Mouse (Mus musculus) kidney, embryonic 16.5 days (tissue): ENCODE measurements around the gene AI597479. TPM values are rescaled to one million over a fixed set of nuclear protein-coding genes. Genes with fewer than 3 reads are reported as not detected.

Source experiments
- ATAC-seq: fragments of 200-750 bp; cut with Nextera tagmentation; 2 replicates; pipeline ENCODE4 v1.8.0; 2017; ENCODE audit warnings: moderate TSS enrichment; ENCODE audit not compliant: low FRiP score, low TSS enrichment
- H3K27ac ChIP-seq: fragments of 300-500 bp; sonication (generic); 2 replicates; pipeline ENCODE4 v1.5.1; 2014; ENCODE audit warnings: low read length
- H3K27me3 ChIP-seq: fragments of 300-500 bp; sonication (generic); 2 replicates; pipeline ENCODE4 v1.6.1; 2014; ENCODE audit warnings: low read length, control low read depth, mixed read lengths; ENCODE audit not compliant: insufficient read depth
- H3K36me3 ChIP-seq: fragments of 300-500 bp; sonication (generic); 2 replicates; pipeline ENCODE4 v1.6.1; 2014; ENCODE audit warnings: low read length, control low read depth, mixed read lengths; ENCODE audit not compliant: insufficient read depth
- H3K4me1 ChIP-seq: fragments of 300-500 bp; sonication (generic); 2 replicates; pipeline ENCODE4 v1.6.1; 2014; ENCODE audit warnings: low read length, control low read depth, mixed read lengths; ENCODE audit not compliant: insufficient read depth
- H3K4me2 ChIP-seq: fragments of 300-500 bp; sonication (generic); replicated peaks from 2 replicates; pipeline ENCODE4 v1.6.1; 2014; ENCODE audit warnings: low read depth, low read length
- H3K4me3 ChIP-seq: fragments of 300-500 bp; sonication (generic); 2 replicates; pipeline ENCODE4 v1.5.1; 2014; ENCODE audit warnings: mild to moderate bottlenecking, low read length
- H3K9ac ChIP-seq: fragments of 300-500 bp; sonication (generic); replicated peaks from 2 replicates; pipeline ENCODE4 v1.6.1; 2014; ENCODE audit warnings: low read length
- H3K9me3 ChIP-seq: fragments of 300-500 bp; sonication (generic); 2 replicates; pipeline ENCODE4 v1.6.1; 2016; ENCODE audit warnings: low read length, control low read depth
- WGBS: fragments of 180-500 bp; shearing (Covaris S2); extraction: QIAGEN DNeasy Blood & Tissue Kit; methylation state at CpG from one replicate; pipeline ENCODE4 v1.1.7; 2014; 5-methylcytosine and 5-hydroxymethylcytosine counted together
- polyA plus RNA-seq: library from polyadenylated mRNA; unstranded; fragments of >200 nt; fragmentation: Nextera tagmentation; extraction: Ambion mirVana; gene quantifications from 2 replicates; pipeline ENCODE4 v1.2.1, GENCODE M21; 2015

Gene AI597479
- polyA plus RNA-seq, 1 experiment from 2014 or later = 36.8 TPM

DNA sequence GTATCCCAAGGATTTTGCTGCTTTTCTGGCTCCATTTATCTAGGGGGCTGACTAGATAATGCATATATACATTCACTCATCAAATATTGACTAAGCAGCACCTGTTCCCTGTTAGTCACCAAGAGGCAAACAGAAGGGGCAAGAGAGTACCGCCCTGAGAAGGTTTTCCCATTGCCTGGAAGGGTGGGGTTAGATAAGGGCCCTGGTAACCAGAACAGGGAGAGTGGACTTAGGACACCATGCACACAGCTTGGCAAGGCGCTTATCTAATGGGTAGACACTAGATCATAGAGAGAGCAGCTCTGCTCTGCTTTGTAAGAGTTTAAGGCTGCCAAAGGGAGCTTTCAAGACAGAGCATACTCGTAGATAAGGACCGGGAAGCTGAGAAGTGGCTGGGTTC lies 54.1 kb downstream of the AI597479 start:
- no peaks in the 10 kb centered on the region for H3K27me3 ChIP-seq

DNA sequence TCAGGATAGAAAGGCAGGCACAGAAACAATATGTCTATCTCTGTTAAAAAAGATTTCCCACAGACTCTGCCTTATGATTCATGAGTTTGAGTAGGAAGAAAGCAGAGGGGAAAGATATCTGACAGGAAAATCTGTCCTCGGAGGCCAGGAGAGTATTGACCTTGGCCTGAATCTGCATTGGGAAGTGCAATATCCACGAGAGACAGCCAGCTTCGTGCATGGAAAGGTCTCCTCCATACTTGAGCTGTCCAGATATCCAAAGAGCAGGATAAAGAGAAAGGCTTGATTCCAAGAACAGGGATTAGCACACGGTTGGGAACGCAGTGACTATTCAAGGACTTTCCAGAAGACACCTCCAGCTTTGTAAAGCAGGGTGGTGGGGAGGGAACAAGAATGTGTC lies 55.0 kb downstream of the AI597479 start:
- peak overlapping the region; percentile 38; the same call in 1 of the 2 replicates for H3K27ac ChIP-seq
- H3K36me3 ChIP-seq = peaks cover 22% of the 10 kb centered on the region
- peaks cover 44% of the 10 kb centered on the region for H3K4me1 ChIP-seq
- no peak overlapping the region for H3K4me3 ChIP-seq
- WGBS = 68% methylated on average over 5 of the region's 5 CpGs
- ATAC-seq = no peak
- H3K9me3 ChIP-seq = peaks cover 3% of the 10 kb centered on the region; the same call in 1 of the 2 replicates
- no peak overlapping the region for H3K9ac ChIP-seq
- H3K27me3 ChIP-seq = no peaks in the 10 kb centered on the region
- H3K4me2 ChIP-seq = no peak overlapping the region

More for the DNA sequence above, 54.1 kb downstream of the AI597479 start:
- Histone ChIP-seq H3K4me3 (no peak overlapping the region), H3K36me3 (peaks cover 20% of the 10 kb centered on the region), H3K27ac (no peak overlapping the region), H3K9ac (no peak overlapping the region), H3K4me2 (no peak overlapping the region), H3K9me3 (peaks cover 3% of the 10 kb centered on the region; the same call in 1 of the 2 replicates), H3K4me1 (peaks cover 45% of the 10 kb centered on the region)
- ATAC-seq = no peak
- 90% methylated on average over 4 of the region's 4 CpGs for WGBS

DNA sequence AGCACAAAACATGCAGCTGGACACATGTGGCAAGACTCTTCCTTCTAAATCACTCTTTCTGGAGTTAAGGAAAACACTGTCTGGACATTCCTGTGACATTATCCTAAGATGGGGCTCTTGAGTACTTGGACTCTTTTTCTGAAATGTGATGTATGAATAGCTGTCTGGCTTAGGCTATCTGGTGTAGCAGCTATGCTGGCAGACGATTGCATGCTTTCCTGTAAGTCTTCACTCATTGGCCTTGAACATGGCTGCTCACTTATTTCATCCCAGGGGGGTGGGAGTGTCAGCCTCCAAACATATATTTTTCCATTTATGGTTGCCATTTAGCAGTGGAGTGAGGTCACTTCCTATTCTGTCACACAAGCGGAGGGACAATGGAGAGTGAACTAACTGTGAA lies 56.0 kb downstream of the AI597479 start:
- H3K27ac ChIP-seq = peak overlapping the region; percentile 13; the same call in 1 of the 2 replicates

DNA sequence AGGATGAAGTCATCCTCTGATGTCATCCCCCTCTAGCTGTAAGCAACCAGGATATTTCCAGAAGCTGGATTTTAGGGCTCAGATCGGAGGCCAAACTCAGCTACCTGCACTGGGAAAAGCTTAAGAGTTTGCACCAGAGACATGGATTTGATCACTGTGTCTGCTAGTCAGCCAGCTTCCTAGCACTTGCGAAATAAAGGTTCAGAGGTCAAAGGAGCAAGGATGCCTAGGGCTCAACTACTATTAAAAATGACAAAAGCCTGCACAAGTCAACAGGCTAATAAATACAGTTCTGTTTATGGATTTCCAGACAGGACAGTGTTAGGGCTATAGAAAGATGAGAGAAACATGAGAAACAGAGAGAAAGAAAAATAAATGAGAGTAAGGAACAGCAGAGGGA lies 59.4 kb downstream of the AI597479 start:
- Histone ChIP-seq H3K9ac (no peak overlapping the region), H3K4me2 (no peak overlapping the region), H3K27me3 (no peaks in the 10 kb centered on the region), H3K36me3 (peaks cover 13% of the 10 kb centered on the region), H3K4me3 (no peak overlapping the region), H3K9me3 (peaks cover 3% of the 10 kb centered on the region; the same call in 1 of the 2 replicates), H3K27ac (0 out of 2 replicates have a peak overlapping the region, but pooled peaks have one; percentile 2), H3K4me1 (peaks cover 40% of the 10 kb centered on the region)
- ATAC-seq = no peak
- 75% methylated on average over 2 of the region's 2 CpGs for WGBS

More for the DNA sequence above, 56.0 kb downstream of the AI597479 start:
- 56% methylated on average over 2 of the region's 2 CpGs for WGBS
- Histone ChIP-seq H3K27me3 (no peaks in the 10 kb centered on the region), H3K36me3 (peaks cover 19% of the 10 kb centered on the region), H3K9ac (no peak overlapping the region), H3K4me2 (no peak overlapping the region), H3K4me1 (peaks cover 52% of the 10 kb centered on the region), H3K9me3 (peaks cover 3% of the 10 kb centered on the region; the same call in 1 of the 2 replicates), H3K4me3 (no peak overlapping the region)
- peak; percentile 39; the same call in 1 of the 2 replicates for ATAC-seq

DNA sequence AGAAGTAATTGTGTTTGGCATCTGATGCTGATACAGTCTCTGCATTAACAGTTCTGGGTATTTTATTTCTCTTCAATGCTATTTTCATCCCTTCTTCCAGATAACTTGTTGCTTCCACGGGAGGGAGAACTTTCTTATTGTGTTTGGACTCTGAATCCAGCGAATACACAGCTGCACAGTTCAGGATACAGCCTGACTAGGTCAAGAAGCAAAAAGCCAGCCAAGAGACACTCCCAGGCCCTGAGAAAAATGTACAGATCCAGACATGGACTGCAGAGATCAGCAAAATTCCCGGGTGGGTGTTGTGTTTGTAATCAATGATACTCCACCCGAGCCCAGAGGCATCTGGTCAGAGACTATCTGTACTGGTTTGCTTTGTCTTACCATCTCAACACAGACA lies 60.9 kb downstream of the AI597479 start:
- no peak for ATAC-seq
- Histone ChIP-seq H3K27ac (peak overlapping the region; percentile 73), H3K4me2 (peak overlapping the region; percentile 20; the same call in 1 of the 2 replicates), H3K9me3 (peaks cover 3% of the 10 kb centered on the region; the same call in 1 of the 2 replicates), H3K4me3 (0 out of 2 replicates have a peak overlapping the region, but pooled peaks have one; percentile 2), H3K27me3 (no peaks in the 10 kb centered on the region), H3K36me3 (peaks cover 10% of the 10 kb centered on the region), H3K9ac (peak overlapping the region; percentile 46; the same call in 1 of the 2 replicates), H3K4me1 (peaks cover 35% of the 10 kb centered on the region)
- 36% methylated on average over 4 of the region's 4 CpGs for WGBS

DNA sequence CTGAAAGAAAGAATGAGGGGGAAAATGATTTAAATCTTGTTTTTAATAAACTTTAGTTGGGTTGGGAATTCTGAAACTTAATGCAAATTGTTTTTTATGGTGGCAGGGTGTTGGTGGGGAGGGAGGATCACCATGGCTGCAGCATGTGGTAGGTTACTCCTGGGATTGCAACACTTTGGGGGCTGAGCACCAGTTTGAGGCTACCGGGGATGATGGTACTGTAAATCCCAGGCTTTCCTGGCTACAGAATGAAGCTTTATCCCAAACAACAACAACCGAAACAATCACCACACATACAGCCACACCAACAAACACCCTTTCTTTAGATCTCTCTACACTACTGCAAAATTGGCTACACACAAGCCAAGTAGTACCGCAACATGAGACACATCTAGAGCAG lies 63.9 kb downstream of the AI597479 start:
- H3K9ac ChIP-seq = peak overlapping the region; percentile 94
- H3K9me3 ChIP-seq = peaks cover 5% of the 10 kb centered on the region; the same call in 1 of the 2 replicates
- no peaks in the 10 kb centered on the region for H3K27me3 ChIP-seq
- H3K27ac ChIP-seq = peak overlapping the region; percentile 93
- peak overlapping the region; percentile 85 for H3K4me3 ChIP-seq
- H3K36me3 ChIP-seq = peaks cover 4% of the 10 kb centered on the region
- no peak for ATAC-seq
- WGBS = 78% methylated on average over 3 of the region's 3 CpGs
- peak overlapping the region; percentile 89 for H3K4me2 ChIP-seq
- H3K4me1 ChIP-seq = peaks cover 29% of the 10 kb centered on the region

DNA sequence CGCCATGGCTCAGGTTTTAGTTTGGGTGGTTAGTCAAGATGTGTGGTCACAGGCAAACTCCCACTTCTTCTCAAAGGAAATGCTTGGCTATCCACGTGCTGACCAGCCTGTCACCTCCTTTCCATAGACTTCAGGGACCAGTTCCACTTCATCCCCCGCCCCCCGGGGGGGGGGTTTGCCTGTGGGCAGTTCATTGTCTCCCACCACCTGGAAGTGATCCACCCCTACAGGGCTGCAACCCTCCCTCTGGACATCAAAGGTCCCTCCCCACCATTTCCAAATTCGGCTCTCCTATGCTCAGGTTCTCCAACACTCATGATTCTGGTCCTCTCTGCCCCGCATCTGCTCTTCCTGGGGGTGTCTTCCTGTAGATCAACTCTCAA lies 64.6 kb downstream of the AI597479 start:
- H3K36me3 ChIP-seq = no peaks in the 10 kb centered on the region; the same call in 1 of the 2 replicates
- H3K4me1 ChIP-seq = peaks cover 36% of the 10 kb centered on the region
- H3K4me3 ChIP-seq = peak overlapping the region; percentile 85
- H3K27me3 ChIP-seq = no peaks in the 10 kb centered on the region
- peak; percentile 46 for ATAC-seq
- H3K9me3 ChIP-seq = 0 out of 2 replicates have a peak, but pooled peaks cover 4% of the 10 kb centered on the region
- H3K4me2 ChIP-seq = peak overlapping the region; percentile 89
- peak overlapping the region; percentile 93 for H3K27ac ChIP-seq
- WGBS = 0% methylated on average over 5 of the region's 6 CpGs
- H3K9ac ChIP-seq = peak overlapping the region; percentile 94

DNA sequence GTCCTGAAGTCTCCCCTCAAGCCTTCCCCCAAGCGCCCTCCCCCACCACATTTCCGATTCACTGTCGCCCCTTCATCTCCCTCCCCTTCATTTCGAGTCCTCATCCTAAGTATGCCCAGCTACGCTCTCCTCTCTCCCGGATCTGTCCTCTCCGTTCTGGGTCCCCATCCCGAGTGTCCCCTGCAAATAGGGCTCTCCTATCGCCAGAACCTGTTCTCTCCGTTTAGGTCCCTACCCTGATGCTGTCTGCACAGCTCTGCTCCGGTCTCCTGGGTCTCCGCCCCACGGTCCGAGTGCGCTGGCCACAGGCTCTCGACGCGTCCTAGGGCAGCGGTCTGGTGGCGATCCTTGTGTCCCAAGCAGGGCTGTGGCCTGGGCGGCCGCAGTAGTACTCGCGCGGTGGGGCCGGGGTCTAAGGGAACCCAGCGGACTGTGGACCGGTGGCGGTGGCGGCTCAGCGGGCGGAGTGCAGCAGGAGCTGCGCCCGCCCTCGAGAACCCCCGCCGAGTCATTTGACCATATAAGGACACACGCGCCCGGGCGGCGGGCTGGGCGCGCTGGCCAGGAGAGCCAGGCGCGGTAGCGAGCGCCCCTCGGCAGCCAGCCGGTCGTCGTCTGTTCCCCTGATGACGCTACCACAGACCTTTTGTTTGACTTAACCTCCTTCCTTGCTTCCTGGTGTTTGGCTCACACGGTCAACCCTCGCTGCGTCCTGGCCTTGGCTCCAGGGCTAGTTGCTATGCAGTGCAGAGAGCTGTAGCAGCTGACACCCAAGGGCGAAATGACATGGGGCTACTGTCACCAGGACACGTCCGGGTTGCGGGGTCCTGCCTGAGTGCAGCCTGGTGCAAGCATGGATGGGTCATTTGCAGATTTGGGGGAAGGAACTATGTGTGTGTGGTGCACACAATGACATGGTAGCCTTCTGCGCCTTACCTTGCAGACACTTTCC lies 65.2 kb downstream of the AI597479 start:
- peak; percentile 94 for ATAC-seq
- Histone ChIP-seq H3K9me3 (0 out of 2 replicates have a peak, but pooled peaks cover 4% of the 10 kb centered on the region), H3K27ac (peak overlapping the region; percentile 93), H3K27me3 (no peaks in the 10 kb centered on the region), H3K36me3 (no peaks in the 10 kb centered on the region; the same call in 1 of the 2 replicates), H3K9ac (peak overlapping the region; percentile 94), H3K4me2 (peak overlapping the region; percentile 89), H3K4me3 (peak overlapping the region; percentile 85), H3K4me1 (peaks cover 38% of the 10 kb centered on the region)
- WGBS = 5% methylated on average over 61 of the region's 61 CpGs

DNA sequence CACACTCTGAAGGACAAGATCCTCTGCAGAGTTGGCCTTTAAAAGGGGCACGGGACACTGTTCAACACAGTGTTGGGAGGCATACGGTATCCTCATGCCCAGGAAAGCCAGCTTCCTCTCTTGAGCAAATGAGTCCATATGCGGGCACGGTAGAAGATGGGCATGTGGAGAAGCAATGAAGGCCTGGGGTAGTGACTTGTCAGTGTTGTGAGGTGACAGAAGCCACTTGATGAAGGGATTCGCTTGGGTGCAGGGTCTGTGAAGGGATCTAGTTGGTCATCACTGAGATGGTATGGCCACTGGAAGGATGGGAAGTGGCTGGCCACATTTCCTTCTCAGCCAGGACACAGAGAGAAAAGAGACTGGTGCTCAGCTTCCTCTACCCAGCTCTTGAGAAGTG lies 66.1 kb downstream of the AI597479 start:
- H3K4me3 ChIP-seq = no peak overlapping the region
- H3K27me3 ChIP-seq = no peaks in the 10 kb centered on the region
- H3K9me3 ChIP-seq = 0 out of 2 replicates have a peak, but pooled peaks cover 4% of the 10 kb centered on the region
- no peak overlapping the region for H3K4me2 ChIP-seq
- no peak for ATAC-seq
- H3K36me3 ChIP-seq = no peaks in the 10 kb centered on the region; the same call in 1 of the 2 replicates
- no peak overlapping the region for H3K9ac ChIP-seq
- H3K27ac ChIP-seq = peak overlapping the region; percentile 93; the same call in 1 of the 2 replicates
- WGBS = 91% methylated on average over 5 of the region's 5 CpGs
- H3K4me1 ChIP-seq = peaks cover 33% of the 10 kb centered on the region
